Mouse (Mus musculus): ENCODE data around the gene Cacna1f.

Cacna1f gene

DNA sequence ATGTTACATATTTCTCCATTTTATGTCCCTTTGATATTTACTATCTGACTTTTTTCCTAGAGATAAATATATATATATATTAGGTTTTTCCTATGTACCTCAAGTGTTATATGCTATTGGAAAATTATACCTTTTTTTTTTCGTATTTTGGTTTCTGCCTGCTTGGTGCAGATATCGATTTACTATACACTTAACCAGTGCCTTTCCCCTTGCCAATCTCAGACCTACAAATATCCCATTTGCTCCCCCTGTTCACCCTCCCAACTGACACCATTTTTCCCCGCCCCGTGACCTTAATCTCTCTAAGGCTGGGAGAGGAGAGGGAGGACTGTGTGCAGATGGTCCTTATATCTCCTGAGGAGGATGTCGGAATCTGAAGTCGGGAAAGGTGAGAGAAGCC is at the start of gene Cacna1f:
TSS of gene Cacna1f (plus strand) at position 301 of the 400 bp plus-strand sequence.
- DNase-seq (ENCODE audit: low spot score), result no peak

DNA sequence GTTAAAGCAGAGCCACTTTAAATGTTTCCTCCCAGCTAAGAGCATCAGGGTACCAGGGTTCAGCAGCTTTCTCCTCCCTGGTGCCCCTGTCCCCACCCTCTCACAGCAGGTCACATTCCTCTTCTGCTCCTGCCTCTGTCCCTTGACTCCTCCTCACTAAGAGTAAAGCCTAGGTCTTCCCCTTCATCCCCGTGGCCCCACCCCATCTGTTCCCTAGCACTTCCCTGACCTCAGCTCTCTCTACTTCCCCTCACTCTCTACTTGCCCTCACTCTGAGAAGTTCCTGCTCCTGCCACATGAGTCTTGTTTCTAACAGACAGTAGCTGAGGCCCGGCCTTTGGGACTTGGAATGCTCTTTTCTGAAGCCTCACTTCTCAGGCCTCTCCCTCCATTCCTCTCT is 43.8 kb upstream of the Cacna1f start:
- DNase-seq (ENCODE audit: low spot score), result no peak

GRCm38 (mm10) chrX:7566352-7566751 is 40.5 kb upstream of the Cacna1f start:
- DNase-seq (ENCODE audit: low spot score), result no peak

DNA sequence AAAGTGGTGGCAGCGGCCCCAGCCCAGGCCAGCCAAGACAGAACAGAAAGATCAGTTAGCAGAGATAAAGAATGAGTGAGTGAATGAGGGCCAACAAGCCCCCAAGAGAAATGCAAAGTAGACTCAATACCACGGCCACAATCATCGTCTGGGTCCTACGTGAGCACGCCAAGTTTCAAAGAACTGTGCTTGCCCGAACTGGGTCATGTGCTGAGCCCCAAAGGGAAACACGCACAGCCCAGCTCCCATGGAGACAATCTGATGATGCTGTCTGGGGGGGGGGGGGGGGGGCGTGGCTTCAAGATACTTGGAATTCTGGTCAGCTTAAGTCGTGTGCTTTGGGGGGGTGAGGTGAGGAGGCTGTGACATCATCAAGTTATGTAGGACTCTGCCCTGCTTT is 39.4 kb upstream of the Cacna1f start:
- DNase-seq (ENCODE audit: low spot score), result no peak

GRCm38 (mm10) chrX:7570481-7571175 is 36.3 kb upstream of the Cacna1f start:
- DNase-seq (ENCODE audit: low spot score), result no peak

DNA sequence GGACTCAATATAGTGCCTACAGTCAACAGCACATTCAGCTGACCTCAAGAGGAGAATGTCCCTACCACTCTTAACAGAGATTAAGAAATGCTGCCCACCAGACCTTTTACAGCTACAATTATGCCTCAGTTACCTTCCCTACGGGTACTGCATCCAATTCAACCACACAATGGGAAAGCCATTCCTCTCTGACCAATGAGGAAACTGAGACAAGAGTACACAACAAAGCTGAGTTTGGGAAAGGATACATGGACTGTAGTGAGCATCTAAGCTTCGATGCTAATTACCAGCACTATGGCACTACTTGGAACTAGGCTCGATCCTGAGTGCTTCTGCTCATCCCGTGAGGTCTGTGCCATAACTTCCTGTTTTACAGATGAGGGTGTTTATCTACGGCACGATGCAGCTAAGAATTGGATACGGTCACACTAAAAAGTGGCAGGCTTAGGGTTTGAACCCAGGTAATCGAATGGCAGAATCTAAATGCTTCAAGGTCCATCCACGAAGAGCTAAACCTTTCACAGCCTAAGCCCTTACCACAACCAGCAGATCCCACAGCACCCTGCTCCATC is 35.2 kb upstream of the Cacna1f start:
- DNase-seq (ENCODE audit: low spot score), result no peak

DNA sequence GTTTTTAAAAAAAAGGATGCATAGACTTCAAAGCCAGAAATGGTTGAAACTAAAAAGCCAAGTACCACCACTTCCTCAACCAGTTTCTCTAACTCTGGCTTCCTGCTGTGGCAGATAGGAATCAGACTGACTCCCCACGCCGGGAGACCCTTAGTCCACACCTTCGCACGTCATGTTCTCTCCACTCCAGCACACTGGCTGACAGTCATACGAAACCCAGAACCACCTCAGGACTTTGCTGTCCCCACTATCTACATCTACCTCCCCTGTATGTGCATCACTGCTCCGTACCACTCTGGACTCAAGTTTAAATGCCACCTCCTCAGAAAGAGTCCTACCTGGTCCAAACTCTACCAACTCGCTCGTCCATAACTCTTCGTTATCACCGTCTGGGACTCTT is 34.4 kb upstream of the Cacna1f start:
- no peak for DNase-seq (ENCODE audit: low spot score)

GRCm38 (mm10) chrX:7573176-7574086 is 33.5 kb upstream of the Cacna1f start, which contains the start of gene Foxp3:
TSS of gene Foxp3 (plus strand) at chrX:7573644.
- no peak for DNase-seq (ENCODE audit: low spot score)

GRCm38 (mm10) chrX:7574087-7574884 is 32.6 kb upstream of the Cacna1f start, which contains the start of gene Ppp1r3f:
TSS of gene Ppp1r3f (minus strand) at chrX:7574283.
- DNase-seq (ENCODE audit: low spot score), result peak; percentile 73

DNA sequence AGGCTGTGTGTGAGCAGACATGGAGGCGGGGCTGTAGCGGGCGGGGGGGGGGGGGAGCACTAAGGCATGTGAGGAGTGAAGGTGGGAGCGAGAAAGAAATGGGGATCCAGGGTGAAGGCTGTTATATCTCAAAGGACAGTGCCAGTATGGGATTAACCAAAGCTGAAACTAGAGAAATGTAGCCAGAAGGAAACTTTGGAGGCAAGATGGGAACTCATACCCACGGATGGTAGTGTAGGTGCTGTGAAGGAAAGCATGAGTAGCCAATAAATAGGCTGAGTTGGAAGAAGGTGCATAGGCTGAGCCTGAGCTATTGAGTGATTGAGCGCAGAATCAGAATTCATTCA is 32.0 kb upstream of the Cacna1f start:
- no peak for DNase-seq (ENCODE audit: low spot score)

- no peak for DNase-seq (ENCODE audit: low spot score)
Measured at GRCm38 (mm10) chrX:7581151-7581550, 25.7 kb upstream of the Cacna1f start.

- DNase-seq (ENCODE audit: low spot score), result no peak
Measured at GRCm38 (mm10) chrX:7583881-7584280, 23.0 kb upstream of the Cacna1f start.

DNA sequence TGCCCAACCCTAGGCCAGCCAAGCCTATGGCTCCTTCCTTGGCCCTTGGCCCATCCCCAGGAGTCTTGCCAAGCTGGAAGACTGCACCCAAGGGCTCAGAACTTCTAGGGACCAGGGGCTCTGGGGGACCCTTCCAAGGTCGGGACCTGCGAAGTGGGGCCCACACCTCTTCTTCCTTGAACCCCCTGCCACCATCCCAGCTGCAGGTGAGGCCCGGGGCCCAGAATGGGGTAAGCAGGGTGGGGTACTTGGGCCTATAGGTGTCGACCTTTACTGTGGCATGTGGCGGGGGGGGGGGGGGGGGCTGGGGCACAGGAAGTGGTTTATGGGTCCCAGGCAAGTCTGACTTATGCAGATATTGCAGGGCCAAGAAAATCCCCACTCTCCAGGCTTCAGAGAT is 20.5 kb upstream of the Cacna1f start:
- no peak for DNase-seq (ENCODE audit: low spot score)

DNA sequence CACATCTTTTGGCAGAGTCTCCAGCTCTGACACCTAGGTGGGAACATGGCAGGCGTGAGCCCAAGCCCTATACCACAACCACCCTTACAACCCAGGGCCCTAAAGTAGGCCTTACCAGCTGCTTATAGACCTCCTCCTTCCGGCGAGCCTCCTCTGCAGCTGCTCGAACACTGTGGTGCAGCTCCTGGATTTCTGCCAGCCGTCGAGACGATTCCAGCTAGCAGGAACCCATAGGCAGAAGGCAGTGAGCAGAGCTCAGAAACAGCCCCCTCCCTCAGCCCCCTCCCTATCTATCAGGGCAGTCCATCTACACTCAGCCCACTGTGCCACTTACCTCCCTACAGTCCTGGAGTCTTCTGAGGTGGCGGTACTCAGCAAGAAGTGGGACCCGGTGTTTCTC is 11.5 kb upstream of the Cacna1f start:
- DNase-seq (ENCODE audit: low spot score), result no peak

GRCm38 (mm10) chrX:7604004-7604403 is 2.9 kb upstream of the Cacna1f start:
- no peak for DNase-seq (ENCODE audit: low spot score)

DNA sequence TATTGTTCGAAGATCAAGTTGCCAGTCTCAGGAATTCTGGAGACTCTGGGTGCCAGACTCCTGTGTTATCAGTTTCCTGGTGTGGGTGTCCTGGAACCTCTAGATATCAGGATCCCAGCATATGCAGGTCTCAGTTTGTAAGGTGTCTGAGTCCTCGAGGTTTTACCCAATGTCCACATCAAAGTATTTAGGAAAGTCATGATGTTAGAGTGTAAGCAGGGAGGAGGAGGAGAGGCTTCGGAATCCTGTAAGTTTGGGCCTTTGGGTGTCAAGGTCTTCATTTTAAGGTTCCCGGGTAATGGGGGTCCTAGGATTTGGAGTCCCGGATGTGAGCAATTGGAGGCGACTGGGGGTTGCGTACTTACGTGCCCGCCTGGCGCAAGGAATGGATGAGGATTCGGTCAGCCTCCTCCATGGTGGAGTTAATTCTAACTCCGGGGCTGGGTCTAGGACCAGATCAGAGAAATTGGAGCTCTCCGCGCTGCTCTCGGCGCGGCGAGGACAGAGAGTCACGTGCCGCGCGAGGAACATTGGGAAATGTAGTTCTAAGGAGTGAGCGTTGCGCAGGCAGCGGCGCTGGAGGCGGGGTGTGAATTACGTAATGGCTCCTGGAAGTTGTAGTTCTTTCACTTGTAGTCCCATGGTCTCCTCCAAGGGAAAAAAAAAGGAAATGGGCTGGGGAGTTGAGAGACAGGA is 1.9 kb upstream of the Cacna1f start, which contains the start of gene Ccdc22:
TSS of gene Ccdc22 (minus strand) at position 639 of the 696 bp plus-strand sequence.
- peak; percentile 12 for DNase-seq (ENCODE audit: low spot score)

DNA sequence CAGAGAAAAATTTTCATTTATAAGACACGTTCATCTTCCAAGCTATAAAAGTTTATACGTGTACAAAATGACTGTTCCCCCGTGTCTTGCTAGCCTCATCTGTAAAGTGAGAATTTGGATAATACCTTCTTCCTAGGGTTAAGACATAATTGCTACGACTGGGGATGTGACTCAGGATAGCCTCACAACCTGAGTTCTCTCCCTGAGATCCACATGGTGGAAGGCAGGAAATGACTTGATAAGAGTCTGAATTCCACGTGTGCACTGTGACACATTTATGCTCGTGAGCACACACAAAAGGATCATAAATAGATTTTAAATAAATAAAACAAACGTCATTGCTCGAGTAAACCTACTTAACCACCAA is 1.3 kb upstream of the Cacna1f start:
- no peak for DNase-seq (ENCODE audit: low spot score)

- no peak for DNase-seq (ENCODE audit: low spot score)
Measured at GRCm38 (mm10) chrX:7610035-7610434, 3.2 kb downstream of the Cacna1f start.

- no peak for DNase-seq (ENCODE audit: low spot score)
Measured at GRCm38 (mm10) chrX:7610536-7611258, 3.8 kb downstream of the Cacna1f start.

DNA sequence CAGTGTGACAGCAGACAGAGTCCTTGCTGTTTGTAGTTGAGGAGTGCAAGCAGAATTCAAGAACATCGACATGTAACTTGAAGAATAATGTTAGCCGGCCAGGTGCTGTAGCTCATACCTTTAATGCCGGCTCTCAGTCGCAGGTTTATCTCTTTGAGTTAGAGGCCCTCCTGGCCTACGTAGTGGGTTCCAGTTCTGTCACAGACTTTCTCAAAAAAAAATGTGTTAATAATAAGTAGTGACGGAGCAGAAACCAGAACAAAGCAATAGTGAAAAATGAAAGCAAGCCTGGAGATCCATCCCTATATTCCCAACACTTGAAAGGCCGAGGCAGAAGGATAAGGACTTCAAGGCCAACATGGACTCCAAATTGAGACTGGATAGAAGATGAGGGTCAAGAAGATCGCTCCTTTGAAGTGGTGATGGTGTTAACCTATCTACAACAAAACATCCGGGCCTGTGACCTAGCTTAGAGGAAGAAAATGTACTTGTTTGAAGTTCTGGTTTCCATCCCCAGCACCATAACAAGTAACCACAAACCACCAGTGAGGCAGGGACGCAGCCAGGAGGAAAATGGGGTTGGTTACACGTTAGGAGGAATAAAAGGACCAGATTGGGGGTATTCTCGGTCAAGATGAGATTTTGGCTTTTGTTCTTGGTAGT is 11.1 kb downstream of the Cacna1f start:
- DNase-seq (ENCODE audit: low spot score), result no peak

Measured in urinary bladder, postnatal 10 days (tissue).